ENCODE assay signal across 9 mouse cellular contexts in the genomic region with DNA sequence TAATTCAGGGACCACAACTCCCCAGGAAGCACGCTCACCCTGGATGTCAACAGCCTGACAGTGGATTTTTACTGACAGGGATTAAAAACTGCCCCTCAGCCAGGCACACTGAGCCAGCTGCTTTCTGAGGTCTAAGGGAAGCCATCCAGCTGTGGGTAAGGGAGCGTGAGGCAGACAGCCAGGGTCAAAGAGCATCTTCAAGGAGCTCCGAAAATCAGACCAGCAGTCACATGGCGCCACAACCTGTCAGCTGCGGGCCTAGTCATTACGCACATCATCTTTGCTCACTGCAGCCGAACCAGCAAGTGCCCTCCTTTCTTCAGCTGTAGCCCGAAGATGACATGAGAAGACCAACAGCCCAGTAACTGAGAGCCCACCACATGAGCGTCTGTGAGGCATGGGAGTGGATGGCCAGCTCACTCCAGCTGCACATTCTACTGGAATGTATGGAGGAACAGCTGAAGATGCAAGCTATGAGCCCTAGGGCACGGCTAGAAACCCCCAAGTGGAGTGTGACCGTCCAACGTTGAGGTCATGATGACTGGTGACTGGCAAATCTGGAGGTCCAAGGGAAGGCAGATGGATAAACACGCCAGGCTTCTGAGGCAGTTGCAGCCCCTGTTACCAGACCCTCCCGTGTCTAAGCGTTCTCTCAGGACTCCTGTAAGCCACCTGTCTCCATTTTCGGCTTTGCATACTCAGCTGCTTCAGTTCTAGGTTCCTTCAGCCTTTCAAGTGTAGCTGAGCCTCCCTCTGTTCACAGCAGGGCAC. TPM values are rescaled to one million over a fixed set of nuclear protein-coding genes. Genes with fewer than 3 reads are reported as not detected.
DNase-seq lines count a peak whose midpoint lies in the region; ATAC-seq and TF ChIP-seq lines count a peak whose summit lies in the region.
"Had no signal": no experiment of that assay in that cellular context is flagged by ENCODE, and none has a peak within 500 bp of the region (broad histone marks: within the 10 kb centered on the region; RNA-seq: fewer than 3 reads in every experiment).

No protein-coding gene starts in this region.

- DNase-seq in spleen, adult 2 months (ENCODE audit: low read depth in 1 of 2, low spot score in 2 of 2) = no peak
- no peak for DNase-seq in spleen, adult 18-20 months
- DNase-seq in forebrain, embryonic 14.5 days (ENCODE audit: low spot score) = peak; percentile 31
- DNase-seq in yolk sac, embryonic 10.5 days (ENCODE audit: low spot score) = peak; percentile 56
- DNase-seq in cerebellum, postnatal 14 days = no peak
- DNase-seq in cerebellum, adult 2 months = no peak
- DNase-seq: heart, postnatal 36 days had no signal

- no peak for TF ChIP-seq POLR2A in spleen, adult 2 months (IDR thresholded peaks at IDR 0.05; ENCODE audit: low read depth, low read length)
- no peak for TF ChIP-seq POLR2A in cerebellum, adult 2 months (IDR thresholded peaks at IDR 0.05; ENCODE audit: borderline replicate concordance, insufficient read depth, low read length)

- no peaks in the 10 kb centered on the region for H3K36me3 ChIP-seq in spleen, adult 2 months (ENCODE audit: control insufficient read depth, insufficient read depth, low read length)
- 0 out of 2 replicates have a peak, but pooled peaks cover 5% of the 10 kb centered on the region for H3K36me3 ChIP-seq in forebrain, embryonic 14.5 days (ENCODE audit: control insufficient read depth, insufficient read depth, low read length)
- no peaks in the 10 kb centered on the region for H3K36me3 ChIP-seq in limb, embryonic 15.5 days

- peaks cover 48% of the 10 kb centered on the region for H3K4me1 ChIP-seq in spleen, adult 2 months (ENCODE audit: control insufficient read depth, insufficient read depth, insufficient read length)
- peaks cover 23% of the 10 kb centered on the region for H3K4me1 ChIP-seq in forebrain, embryonic 14.5 days (ENCODE audit: control insufficient read depth, insufficient read depth, low read length)
- peaks cover 30% of the 10 kb centered on the region for H3K4me1 ChIP-seq in limb, embryonic 15.5 days
- peaks cover 2% of the 10 kb centered on the region; the same call in 1 of the 2 replicates for H3K4me1 ChIP-seq in cerebellum, adult 2 months (ENCODE audit: control insufficient read depth, insufficient read depth, low read length)

- WGBS in spleen, adult 2 months = 79% methylated on average over 16 of the region's 16 CpGs
- WGBS in forebrain, embryonic 14.5 days = 42% methylated on average over 16 of the region's 16 CpGs
- WGBS in limb, embryonic 15.5 days = 39% methylated on average over 16 of the region's 16 CpGs
- WGBS in cerebellum, adult 2 months = 59% methylated on average over 16 of the region's 16 CpGs

- no peaks in the 10 kb centered on the region for H3K9me3 ChIP-seq in forebrain, embryonic 14.5 days (replicated peaks; ENCODE audit: control insufficient read depth, low read length)
- H3K9me3 ChIP-seq in limb, embryonic 15.5 days = no peaks in the 10 kb centered on the region

- H3K27me3 ChIP-seq in spleen, adult 2 months (ENCODE audit: control insufficient read depth, insufficient read depth, low read length) = no peaks in the 10 kb centered on the region
- no peaks in the 10 kb centered on the region for H3K27me3 ChIP-seq in forebrain, embryonic 14.5 days (replicated peaks; ENCODE audit: control insufficient read depth, insufficient read depth, low read length)
- no peaks in the 10 kb centered on the region; the same call in 1 of the 2 replicates for H3K27me3 ChIP-seq in limb, embryonic 15.5 days
- no peaks in the 10 kb centered on the region for H3K27me3 ChIP-seq in cerebellum, adult 2 months (ENCODE audit: control insufficient read depth, insufficient read depth, low read length)

- 0 out of 2 replicates have a peak, but pooled peaks have one; percentile 9 for ATAC-seq in forebrain, embryonic 14.5 days
- ATAC-seq in limb, embryonic 15.5 days (ENCODE audit: insufficient number of reproducible peaks, low FRiP score, low TSS enrichment, low read depth) = peak; percentile 64; the same call in 1 of the 2 replicates
- no peak for ATAC-seq in activated CD4-positive, CD25-positive, alpha-beta regulatory T cell, adult 4 months

- TF ChIP-seq CTCF in spleen, adult 2 months (IDR thresholded peaks at IDR 0.05; ENCODE audit: extremely low read depth, insufficient read depth, insufficient read length, insufficient replicate concordance) = no peak
- no peak for TF ChIP-seq CTCF in cerebellum, adult 2 months (IDR thresholded peaks at IDR 0.05; ENCODE audit: borderline replicate concordance, insufficient read depth, low read depth, low read length)

- peak overlapping the region; percentile 64 for H3K27ac ChIP-seq in spleen, adult 2 months (ENCODE audit: insufficient read depth, low read length)
- peak overlapping the region; percentile 33 for H3K27ac ChIP-seq in forebrain, embryonic 14.5 days (ENCODE audit: low read depth, low read length)
- no peak overlapping the region for H3K27ac ChIP-seq in limb, embryonic 15.5 days
- no peak overlapping the region for H3K27ac ChIP-seq in cerebellum, adult 2 months (ENCODE audit: insufficient read depth, low read length)

- 0 out of 2 replicates have a peak overlapping the region, but pooled peaks have one; percentile 13 for H3K9ac ChIP-seq in forebrain, embryonic 14.5 days (ENCODE audit: low read length)
- H3K9ac ChIP-seq in limb, embryonic 15.5 days = no peak overlapping the region

- H3K4me2 ChIP-seq in forebrain, embryonic 14.5 days (ENCODE audit: low read length) = no peak overlapping the region
- no peak overlapping the region for H3K4me2 ChIP-seq in limb, embryonic 15.5 days

- no peak overlapping the region for H3K4me3 ChIP-seq in spleen, adult 2 months (ENCODE audit: extremely low read depth, insufficient read depth, insufficient read length)
- no peak overlapping the region for H3K4me3 ChIP-seq in forebrain, embryonic 14.5 days (ENCODE audit: low read depth, low read length)
- no peak overlapping the region for H3K4me3 ChIP-seq in limb, embryonic 15.5 days
- no peak overlapping the region for H3K4me3 ChIP-seq in cerebellum, adult 2 months (replicated peaks; ENCODE audit: insufficient read depth, low read depth, low read length)

RNA-seq across cellular contexts. Expression of a gene that starts 33.1 kb away (rescaled TPM):
- 48.3 and 51.8 TPM in 2 replicates for polyA plus RNA-seq in spleen, adult 2 months (2012; rRNA removed)
- polyA plus RNA-seq in forebrain, embryonic 14.5 days (2014; fragmentation: Nextera tagmentation; extraction: Ambion mirVana) = 11.6 and 15.3 TPM in 2 replicates
- 3.7 and 5.2 TPM in 2 replicates for polyA plus RNA-seq in limb, embryonic 15.5 days (2015; fragmentation: Nextera tagmentation; extraction: Ambion mirVana)
- polyA plus RNA-seq in activated CD4-positive, CD25-positive, alpha-beta regulatory T cell, adult 4 months (2017; shearing (Covaris generic)) = 10 to 100 TPM; 76.7 to 82.5 TPM
- 9.0 TPM in 2 replicates for polyA plus RNA-seq in cerebellum, adult 2 months (2012; rRNA removed)

Comparison
In these comparisons a context has a peak if more than half of its experiments do, and no peak if none do; other contexts are left out.
1. DNase-seq: peak in forebrain, embryonic 14.5 days (single experiment) and yolk sac, embryonic 10.5 days (single experiment); none in spleen, adult 2 months (0 of 2), spleen, adult 18-20 months (0 of 2), cerebellum, postnatal 14 days (0 of 2) and cerebellum, adult 2 months (0 of 2).
2. H3K27ac ChIP-seq: peak in spleen, adult 2 months (single experiment) and forebrain, embryonic 14.5 days (single experiment); none in limb, embryonic 15.5 days (single experiment) and cerebellum, adult 2 months (single experiment).